Mouse (Mus musculus) ES-Bruce4 (cell line): Measurements from ENCODE around the gene Synj1.

Experiments used
- CTCF ChIP-seq: IDR thresholded peaks from one replicate; pipeline ENCODE4 v1.8.1; 2011; ENCODE audit warnings: low read depth, low read length
- POLR2A ChIP-seq: IDR thresholded peaks from one replicate; pipeline ENCODE4 v1.8.1; 2011; ENCODE audit warnings: low read length; ENCODE audit not compliant: insufficient read depth

GRCm38 (mm10) chr16:91035866-91036265, 24.8 kb upstream of the Synj1 start:
- TF ChIP-seq CTCF: no peak
- TF ChIP-seq POLR2A: no peak
